Mouse (Mus musculus): Measurements from ENCODE around the gene Scn11a. TPM values are rescaled to one million over a fixed set of nuclear protein-coding genes. Genes with fewer than 3 reads are reported as not detected.

Scn11a gene
- polyA plus RNA-seq, 1 experiment from 2014 or later = 0.15 TPM

DNA sequence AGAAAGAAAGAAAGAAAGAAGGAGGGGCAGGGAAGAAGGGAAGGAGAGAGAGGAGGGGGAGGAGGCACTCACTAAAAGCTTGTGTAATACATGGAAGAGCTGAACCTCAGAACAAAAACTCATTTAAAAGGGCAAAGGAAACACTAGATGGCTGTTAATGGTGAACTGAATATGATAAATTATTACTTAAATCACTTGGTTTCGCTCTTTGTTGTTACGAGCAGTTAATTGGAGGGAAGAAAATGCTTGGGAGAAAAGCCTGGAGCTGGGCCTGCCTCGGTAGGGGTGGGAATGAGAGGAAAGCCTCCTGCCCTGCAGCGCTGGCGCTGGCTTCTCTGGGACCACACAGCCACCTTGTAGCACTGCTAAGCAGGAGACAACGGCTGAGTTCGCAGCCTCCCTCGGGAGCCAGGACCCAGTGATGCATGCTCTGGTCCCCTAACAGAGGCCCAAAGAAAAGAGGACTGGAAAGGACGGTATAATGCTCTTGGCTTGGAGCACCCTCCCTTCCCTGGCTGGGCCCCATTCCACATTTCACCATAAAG is 10.4 kb upstream of the Scn11a start:
- Histone ChIP-seq H3K27ac (no peak overlapping the region), H3K4me1 (replicated peaks) (0 out of 2 replicates have a peak, but pooled peaks cover 5% of the 10 kb centered on the region), H3K36me3 (no peaks in the 10 kb centered on the region), H3K4me2 (replicated peaks) (no peak overlapping the region), H3K27me3 (no peaks in the 10 kb centered on the region), H3K9me3 (no peaks in the 10 kb centered on the region), H3K9ac (replicated peaks) (no peak overlapping the region), H3K4me3 (replicated peaks) (no peak overlapping the region)
- no peak for ATAC-seq
- 44% methylated on average over 9 of the region's 9 CpGs for WGBS

DNA sequence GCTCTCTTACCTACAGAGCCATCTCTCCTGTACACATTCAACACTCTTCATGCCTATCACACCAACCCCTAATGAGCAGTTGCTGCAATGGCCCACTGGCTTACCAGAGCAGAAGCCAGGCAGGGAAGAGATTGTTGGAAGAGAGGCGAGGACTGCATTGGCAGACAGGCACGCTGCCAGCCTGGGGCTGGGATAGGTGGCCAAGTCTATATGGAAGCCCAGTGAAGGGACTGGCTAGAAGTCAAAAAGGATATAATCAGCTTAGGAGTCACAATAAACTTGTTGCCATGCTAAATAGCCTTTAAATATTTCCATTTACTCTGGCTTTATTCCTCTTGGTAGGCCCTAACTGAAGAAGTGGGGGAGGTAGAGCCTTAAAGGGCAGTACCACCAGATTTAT is 5.7 kb upstream of the Scn11a start:
- Histone ChIP-seq H3K4me1 (replicated peaks) (no peaks in the 10 kb centered on the region), H3K9me3 (no peaks in the 10 kb centered on the region), H3K27me3 (no peaks in the 10 kb centered on the region), H3K9ac (replicated peaks) (no peak overlapping the region), H3K36me3 (no peaks in the 10 kb centered on the region), H3K4me3 (replicated peaks) (no peak overlapping the region), H3K4me2 (replicated peaks) (no peak overlapping the region), H3K27ac (no peak overlapping the region)
- WGBS = 70% methylated on average over 2 of the region's 2 CpGs
- ATAC-seq = no peak

DNA sequence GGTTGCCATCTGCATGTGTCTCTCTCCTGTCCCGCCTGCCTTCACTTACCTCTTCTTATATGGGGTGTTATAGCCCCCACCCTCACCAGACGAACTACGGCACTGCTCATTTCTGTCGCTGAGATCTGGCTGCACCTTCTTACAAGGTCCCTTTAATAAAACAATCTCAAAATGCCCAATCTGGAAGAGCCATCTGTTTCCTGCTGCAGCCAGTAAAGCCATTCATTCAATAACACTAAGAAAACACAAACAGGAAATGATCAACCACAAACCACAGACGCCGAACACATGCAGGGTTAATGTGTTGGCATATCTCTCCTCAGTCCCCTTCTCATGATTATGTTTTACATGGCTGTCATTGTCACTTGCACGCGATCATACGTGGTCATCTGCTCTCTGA is 1.5 kb downstream of the Scn11a start:
- no peaks in the 10 kb centered on the region for H3K9me3 ChIP-seq
- H3K4me2 ChIP-seq (replicated peaks) = no peak overlapping the region
- ATAC-seq = no peak
- no peaks in the 10 kb centered on the region for H3K4me1 ChIP-seq (replicated peaks)
- H3K27me3 ChIP-seq = no peaks in the 10 kb centered on the region
- H3K9ac ChIP-seq (replicated peaks) = no peak overlapping the region
- no peak overlapping the region for H3K4me3 ChIP-seq (replicated peaks)
- WGBS = 87% methylated on average over 9 of the region's 9 CpGs
- H3K27ac ChIP-seq = no peak overlapping the region
- no peaks in the 10 kb centered on the region for H3K36me3 ChIP-seq

DNA sequence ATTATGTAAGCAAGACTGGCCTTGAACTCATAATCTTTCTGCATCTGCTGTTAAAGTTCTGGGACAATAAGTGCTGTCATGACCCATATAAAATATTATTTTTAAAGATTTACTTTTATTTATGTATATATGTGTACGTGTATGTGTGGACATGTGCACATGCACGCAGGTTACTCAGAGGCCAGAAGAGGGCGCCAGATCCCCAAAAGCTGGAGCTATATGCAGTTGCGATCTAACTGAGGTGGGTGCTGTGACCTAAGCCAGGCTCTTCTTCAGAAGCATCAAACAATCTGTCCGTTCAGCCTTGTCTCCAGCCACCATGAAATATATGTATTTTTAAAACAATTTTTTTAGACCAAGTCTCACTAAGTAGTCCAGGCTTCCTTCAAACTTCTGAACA is 11.6 kb downstream of the Scn11a start:
- no peak for ATAC-seq
- Histone ChIP-seq H3K27me3 (no peaks in the 10 kb centered on the region), H3K36me3 (no peaks in the 10 kb centered on the region), H3K9me3 (0 out of 2 replicates have a peak, but pooled peaks cover 4% of the 10 kb centered on the region), H3K4me1 (replicated peaks) (no peaks in the 10 kb centered on the region), H3K9ac (replicated peaks) (no peak overlapping the region), H3K27ac (no peak overlapping the region), H3K4me2 (replicated peaks) (no peak overlapping the region), H3K4me3 (replicated peaks) (no peak overlapping the region)
- whole genome bisulfite sequencing = 96% methylated on average over 5 of the region's 5 CpGs

DNA sequence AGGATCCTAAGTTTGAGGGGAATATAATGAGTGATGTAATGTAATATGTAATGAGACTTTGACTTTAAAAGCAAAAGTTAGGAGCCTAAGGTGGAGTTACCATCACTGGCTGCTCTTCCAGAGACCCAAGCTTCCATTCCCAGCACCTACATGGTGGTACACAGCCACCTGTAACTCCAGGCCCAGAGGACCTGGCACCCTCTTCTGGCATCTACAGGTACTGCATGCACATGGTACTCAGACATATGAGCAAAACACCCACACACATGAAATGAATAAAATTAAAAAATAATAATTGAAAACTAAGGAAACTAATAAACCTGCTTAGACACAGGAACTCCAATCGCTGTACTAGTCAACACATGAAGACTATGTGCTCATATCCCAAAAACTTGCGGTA is 18.8 kb downstream of the Scn11a start:
- Histone ChIP-seq H3K9me3 (no peaks in the 10 kb centered on the region), H3K36me3 (no peaks in the 10 kb centered on the region), H3K27ac (no peak overlapping the region), H3K4me1 (replicated peaks) (peaks cover 27% of the 10 kb centered on the region), H3K4me3 (replicated peaks) (no peak overlapping the region), H3K27me3 (0 out of 2 replicates have a peak, but pooled peaks cover 7% of the 10 kb centered on the region), H3K9ac (replicated peaks) (no peak overlapping the region), H3K4me2 (replicated peaks) (no peak overlapping the region)
- WGBS = 84% methylated on average over 2 of the region's 2 CpGs
- ATAC-seq = no peak

DNA sequence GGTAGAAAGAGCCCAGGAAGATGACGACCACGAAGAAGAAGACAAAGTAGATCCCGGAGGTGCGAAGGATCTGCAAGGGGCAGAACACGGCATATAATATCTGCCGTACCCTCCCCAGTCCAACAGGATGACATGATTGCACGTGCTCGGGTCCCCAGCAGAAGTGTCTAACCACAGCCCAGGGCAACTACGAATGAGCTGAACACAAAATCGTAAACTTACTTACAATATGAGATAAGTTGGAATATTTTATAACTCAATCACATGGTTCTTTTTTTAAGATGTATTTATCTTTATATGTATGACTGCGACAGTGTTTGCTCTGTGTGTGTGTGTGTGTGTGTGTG is 20.8 kb downstream of the Scn11a start:
- H3K4me3 ChIP-seq (replicated peaks) = no peak overlapping the region
- H3K4me2 ChIP-seq (replicated peaks) = no peak overlapping the region
- 78% methylated on average over 11 of the region's 11 CpGs for WGBS
- peaks cover 27% of the 10 kb centered on the region for H3K4me1 ChIP-seq (replicated peaks)
- no peaks in the 10 kb centered on the region for H3K36me3 ChIP-seq
- H3K9ac ChIP-seq (replicated peaks) = no peak overlapping the region
- no peaks in the 10 kb centered on the region for H3K9me3 ChIP-seq
- peak overlapping the region; percentile 69 for H3K27ac ChIP-seq
- no peak for ATAC-seq
- H3K27me3 ChIP-seq = 0 out of 2 replicates have a peak, but pooled peaks cover 7% of the 10 kb centered on the region

DNA sequence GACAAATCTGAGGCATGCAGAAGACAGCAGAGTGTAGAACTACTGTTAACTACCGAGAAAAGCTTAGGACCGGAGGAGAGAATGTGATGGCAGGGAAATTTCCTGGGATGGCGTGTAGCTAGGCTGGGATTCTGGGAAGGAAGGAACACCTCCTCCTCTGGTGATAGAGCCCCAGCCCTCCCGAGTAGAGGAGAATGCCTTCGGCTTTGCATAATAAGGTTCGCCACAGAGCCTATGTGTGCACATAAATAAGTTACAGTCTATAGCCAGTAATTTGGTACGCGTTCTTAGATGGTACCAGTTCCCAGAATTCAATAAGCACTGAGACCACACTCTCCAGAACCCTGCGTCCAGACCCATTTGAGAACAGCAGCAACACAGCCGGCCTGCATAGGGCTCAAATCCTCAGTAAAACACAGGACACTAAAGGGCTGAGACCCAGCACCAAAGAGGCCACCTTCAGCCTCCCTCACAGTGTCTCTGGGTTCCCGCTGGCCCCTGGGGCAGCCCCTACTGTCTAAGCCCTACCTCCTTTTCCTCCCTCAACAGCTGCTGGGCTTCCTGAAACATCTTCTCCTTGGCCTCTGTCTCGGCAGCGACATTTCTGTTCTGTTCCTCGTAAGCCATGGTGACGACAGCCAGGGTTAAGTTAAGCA is 21.3 kb downstream of the Scn11a start:
- peak; percentile 41 for ATAC-seq

DNA sequence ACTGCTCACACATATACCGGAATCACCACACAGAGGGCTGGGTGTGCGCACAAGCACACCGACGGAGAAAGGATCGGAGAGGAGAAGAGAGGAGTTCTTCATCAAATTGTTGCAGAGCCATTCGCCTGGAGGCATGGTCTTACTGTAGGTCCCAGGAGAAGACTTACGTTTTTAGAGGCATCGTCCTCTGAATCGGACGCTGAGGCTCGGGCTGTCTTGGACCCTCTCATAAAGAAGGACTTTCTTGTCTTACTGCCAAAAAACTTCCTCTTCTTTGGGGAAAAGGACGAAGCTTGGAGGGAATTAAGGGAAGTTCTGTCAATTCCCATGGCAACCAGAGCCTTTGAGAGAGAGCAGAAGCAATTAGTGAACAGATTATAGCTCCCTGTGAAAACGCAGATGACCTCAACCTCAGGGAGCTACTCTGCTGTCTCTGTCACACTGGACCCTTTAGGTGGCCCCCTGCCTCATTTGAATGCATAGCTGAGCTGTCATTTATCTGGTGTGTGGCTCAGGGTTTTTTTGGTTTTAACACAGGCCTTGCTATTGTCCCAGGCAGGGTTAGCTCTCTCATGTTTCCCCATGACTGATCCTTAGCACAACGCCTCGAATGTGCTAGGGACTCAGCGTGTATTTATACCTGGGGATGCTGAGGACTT is 22.0 kb downstream of the Scn11a start:
- H3K36me3 ChIP-seq = no peaks in the 10 kb centered on the region
- H3K9me3 ChIP-seq = no peaks in the 10 kb centered on the region
- peaks cover 27% of the 10 kb centered on the region for H3K4me1 ChIP-seq (replicated peaks)
- no peak overlapping the region for H3K4me3 ChIP-seq (replicated peaks)
- H3K27me3 ChIP-seq = 0 out of 2 replicates have a peak, but pooled peaks cover 6% of the 10 kb centered on the region
- peak overlapping the region; percentile 27 for H3K4me2 ChIP-seq (replicated peaks)
- peak; percentile 84 for ATAC-seq
- WGBS = 23% methylated on average over 16 of the region's 16 CpGs
- peak overlapping the region; percentile 69 for H3K27ac ChIP-seq
- 0 out of 2 replicates have a peak overlapping the region, but pooled peaks have one; percentile 19 for H3K9ac ChIP-seq (replicated peaks)

More for the DNA sequence above, 21.3 kb downstream of the Scn11a start:
- 27% methylated on average over 15 of the region's 15 CpGs for WGBS
- H3K9me3 ChIP-seq = no peaks in the 10 kb centered on the region
- H3K27me3 ChIP-seq = 0 out of 2 replicates have a peak, but pooled peaks cover 7% of the 10 kb centered on the region
- H3K36me3 ChIP-seq = no peaks in the 10 kb centered on the region
- H3K4me1 ChIP-seq (replicated peaks) = peaks cover 27% of the 10 kb centered on the region
- H3K27ac ChIP-seq = peak overlapping the region; percentile 69
- H3K4me2 ChIP-seq (replicated peaks) = peak overlapping the region; percentile 27
- no peak overlapping the region for H3K4me3 ChIP-seq (replicated peaks)
- H3K9ac ChIP-seq (replicated peaks) = 0 out of 2 replicates have a peak overlapping the region, but pooled peaks have one; percentile 19

DNA sequence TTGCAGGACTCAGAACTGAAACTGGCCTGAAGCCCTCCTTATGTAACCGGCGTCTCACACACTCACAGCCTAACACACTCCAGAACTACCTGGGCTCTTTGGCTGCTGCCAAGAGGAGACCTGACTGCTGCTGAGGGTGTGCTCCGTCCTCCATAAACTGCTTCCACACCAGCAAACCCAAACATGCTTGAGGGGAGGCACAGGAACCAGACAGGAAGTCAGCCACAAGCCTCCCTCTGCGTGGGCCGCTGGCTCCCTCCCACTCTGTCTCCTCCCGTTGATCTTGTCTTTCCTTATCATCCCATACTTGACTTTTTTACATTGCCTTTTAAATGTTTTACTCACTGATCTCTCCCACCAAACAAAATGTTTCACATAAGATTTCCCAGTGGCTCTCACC is 23.8 kb downstream of the Scn11a start:
- H3K9me3 ChIP-seq = no peaks in the 10 kb centered on the region
- peaks cover 27% of the 10 kb centered on the region for H3K4me1 ChIP-seq (replicated peaks)
- H3K9ac ChIP-seq (replicated peaks) = no peak overlapping the region
- no peak overlapping the region for H3K27ac ChIP-seq
- WGBS = 81% methylated on average over 6 of the region's 6 CpGs
- no peaks in the 10 kb centered on the region for H3K27me3 ChIP-seq
- no peaks in the 10 kb centered on the region for H3K36me3 ChIP-seq
- H3K4me3 ChIP-seq (replicated peaks) = no peak overlapping the region
- no peak overlapping the region for H3K4me2 ChIP-seq (replicated peaks)
- no peak for ATAC-seq

DNA sequence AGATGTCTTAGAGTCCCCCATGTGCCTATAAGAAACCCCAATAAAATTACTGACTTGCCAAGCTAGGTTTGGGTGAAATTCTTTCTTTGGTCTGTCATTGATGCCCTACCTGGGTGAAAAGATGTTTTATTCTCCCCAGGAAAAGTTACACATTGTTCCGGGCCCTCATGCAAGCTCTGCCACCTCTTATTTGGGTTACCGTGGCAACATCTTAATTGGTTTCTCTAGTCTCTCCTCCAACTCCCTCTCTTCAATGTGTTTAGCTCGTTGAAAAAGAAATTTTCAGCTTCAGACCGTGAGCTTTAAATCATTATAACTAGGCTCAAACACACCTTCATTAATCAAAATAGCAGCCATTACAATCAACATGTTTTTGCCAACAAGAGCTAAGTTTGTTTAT is 28.5 kb downstream of the Scn11a start:
- Histone ChIP-seq H3K4me2 (replicated peaks) (no peak overlapping the region), H3K27ac (no peak overlapping the region), H3K36me3 (no peaks in the 10 kb centered on the region), H3K4me3 (replicated peaks) (no peak overlapping the region), H3K9ac (replicated peaks) (no peak overlapping the region), H3K9me3 (no peaks in the 10 kb centered on the region), H3K27me3 (no peaks in the 10 kb centered on the region), H3K4me1 (replicated peaks) (no peaks in the 10 kb centered on the region)
- WGBS = 56% methylated on average over 4 of the region's 4 CpGs
- no peak for ATAC-seq

DNA sequence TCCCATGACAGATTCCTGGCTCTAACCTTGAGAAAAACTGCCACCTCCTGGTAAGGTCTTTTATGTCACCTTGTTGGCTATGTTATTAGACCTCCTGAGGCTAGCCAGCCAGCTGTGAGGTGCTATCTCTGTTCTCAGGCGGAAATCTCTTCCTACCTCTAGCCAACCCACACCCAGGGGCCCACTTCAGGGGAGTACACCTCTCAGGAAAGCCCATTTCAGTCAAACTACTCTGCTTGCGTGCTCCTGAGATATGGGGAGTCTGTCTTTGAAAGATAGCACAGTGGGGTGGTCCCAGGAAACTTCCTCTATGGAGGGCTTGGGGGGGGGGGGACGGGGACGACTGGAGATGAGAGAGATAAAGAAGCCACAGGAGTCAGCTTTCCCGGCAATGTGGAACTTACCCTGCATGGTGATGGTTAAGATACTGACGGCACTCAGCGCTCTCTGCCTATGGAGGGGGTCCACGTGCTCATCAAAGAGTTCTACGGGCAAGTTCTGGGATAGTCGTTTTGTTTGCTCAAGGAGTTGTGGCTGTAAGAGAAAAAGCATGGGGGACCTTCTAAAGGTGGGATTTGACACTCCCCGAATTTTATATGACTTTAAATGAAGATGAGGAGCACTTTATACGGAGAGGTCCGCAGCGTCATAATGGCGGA is 29.9 kb downstream of the Scn11a start:
- no peaks in the 10 kb centered on the region for H3K27me3 ChIP-seq
- no peak overlapping the region for H3K4me3 ChIP-seq (replicated peaks)
- no peak overlapping the region for H3K9ac ChIP-seq (replicated peaks)
- H3K9me3 ChIP-seq = no peaks in the 10 kb centered on the region
- no peaks in the 10 kb centered on the region for H3K36me3 ChIP-seq
- 86% methylated on average over 15 of the region's 15 CpGs for WGBS
- no peaks in the 10 kb centered on the region for H3K4me1 ChIP-seq (replicated peaks)
- no peak overlapping the region for H3K27ac ChIP-seq
- ATAC-seq = no peak
- H3K4me2 ChIP-seq (replicated peaks) = no peak overlapping the region

DNA sequence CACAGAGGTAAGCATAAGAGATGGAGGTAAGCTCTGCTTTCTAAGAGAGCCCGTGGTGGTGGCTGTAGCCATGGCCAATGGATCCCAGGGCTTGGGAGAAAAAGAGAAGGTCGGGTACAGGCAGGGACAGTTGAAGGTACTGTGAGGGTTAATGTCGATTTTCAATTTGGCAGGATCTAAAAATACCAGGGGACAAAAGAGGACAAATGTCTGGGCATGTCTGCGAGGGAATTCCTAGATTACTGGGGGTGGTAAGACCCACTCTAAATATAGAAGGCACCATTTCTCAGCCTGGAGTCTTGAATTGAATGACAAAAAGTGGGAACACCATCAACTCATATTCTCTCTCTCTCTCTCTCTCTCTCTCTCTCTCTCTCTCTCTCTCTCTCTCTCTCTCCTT is 30.8 kb downstream of the Scn11a start:
- 79% methylated on average over 4 of the region's 4 CpGs for WGBS
- H3K27me3 ChIP-seq = no peaks in the 10 kb centered on the region
- H3K9me3 ChIP-seq = no peaks in the 10 kb centered on the region
- H3K36me3 ChIP-seq = no peaks in the 10 kb centered on the region
- no peak for ATAC-seq
- H3K4me3 ChIP-seq (replicated peaks) = no peak overlapping the region
- H3K9ac ChIP-seq (replicated peaks) = no peak overlapping the region
- H3K4me1 ChIP-seq (replicated peaks) = no peaks in the 10 kb centered on the region
- H3K27ac ChIP-seq = no peak overlapping the region
- no peak overlapping the region for H3K4me2 ChIP-seq (replicated peaks)

Measured in midbrain, embryonic 13.5 days (tissue).